Mouse (Mus musculus) neutrophil, adult 83 days (primary cell): Measurements from ENCODE around the gene Shc2. TPM values are rescaled to one million over a fixed set of nuclear protein-coding genes. Genes with fewer than 3 reads are reported as not detected.

Experiments
- total RNA-seq, 2 experiments: library from RNA; stranded (reverse); gene quantifications; one replicate each; pipeline ENCODE4 v1.2.4; 2023

Shc2 gene
- total RNA-seq, result under 1 TPM in 1 of 2 experiments, not detected in 1; 0.18 TPM

GRCm38 (mm10) chr10:79637128-79638110 is at the start of gene Shc2:
TSS of gene Shc2 (minus strand) at chr10:79637918.

GRCm38 (mm10) chr10:79681591-79682245 is 44.0 kb upstream of the Shc2 start, which contains the start of gene Cdc34:
TSS of gene Cdc34 (plus strand) at chr10:79682195.

GRCm38 (mm10) chr10:79668771-79669575 is 31.3 kb upstream of the Shc2 start, which contains the start of gene Tpgs1:
TSS of gene Tpgs1 (plus strand) at chr10:79669369.

GRCm38 (mm10) chr10:79664131-79664665 is 26.5 kb upstream of the Shc2 start, which contains the start of gene Madcam1:
TSS of gene Madcam1 (plus strand) at chr10:79664559.

DNA sequence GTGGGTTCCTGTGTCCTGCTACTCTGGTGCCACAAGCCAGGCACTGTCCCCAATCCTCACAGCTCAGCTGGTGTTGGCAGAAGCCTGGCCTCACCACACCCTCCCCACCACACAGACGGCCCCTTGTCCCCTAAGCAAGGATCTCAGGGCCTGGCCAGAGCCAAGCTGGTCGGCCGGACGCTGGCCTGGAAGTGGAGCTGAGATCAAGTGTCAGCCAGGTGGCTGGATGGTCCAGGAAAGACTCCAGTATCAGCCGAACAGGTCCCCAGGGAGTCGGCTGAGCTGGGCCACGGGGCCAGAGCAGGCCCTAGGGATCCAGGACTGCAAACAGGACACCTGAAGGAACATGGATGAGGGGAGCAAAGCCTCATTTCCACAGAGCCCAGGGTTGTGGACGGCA is 8.0 kb upstream of the Shc2 start, which contains the start of gene Odf3l2:
Odf3l2 (minus strand) TSS at position 28 of the 400 bp plus-strand sequence.

GRCm38 (mm10) chr10:79613578-79614304 is 24.0 kb downstream of the Shc2 start, which contains the start of gene C2cd4c:
TSS of gene C2cd4c (minus strand) at chr10:79614025.

DNA sequence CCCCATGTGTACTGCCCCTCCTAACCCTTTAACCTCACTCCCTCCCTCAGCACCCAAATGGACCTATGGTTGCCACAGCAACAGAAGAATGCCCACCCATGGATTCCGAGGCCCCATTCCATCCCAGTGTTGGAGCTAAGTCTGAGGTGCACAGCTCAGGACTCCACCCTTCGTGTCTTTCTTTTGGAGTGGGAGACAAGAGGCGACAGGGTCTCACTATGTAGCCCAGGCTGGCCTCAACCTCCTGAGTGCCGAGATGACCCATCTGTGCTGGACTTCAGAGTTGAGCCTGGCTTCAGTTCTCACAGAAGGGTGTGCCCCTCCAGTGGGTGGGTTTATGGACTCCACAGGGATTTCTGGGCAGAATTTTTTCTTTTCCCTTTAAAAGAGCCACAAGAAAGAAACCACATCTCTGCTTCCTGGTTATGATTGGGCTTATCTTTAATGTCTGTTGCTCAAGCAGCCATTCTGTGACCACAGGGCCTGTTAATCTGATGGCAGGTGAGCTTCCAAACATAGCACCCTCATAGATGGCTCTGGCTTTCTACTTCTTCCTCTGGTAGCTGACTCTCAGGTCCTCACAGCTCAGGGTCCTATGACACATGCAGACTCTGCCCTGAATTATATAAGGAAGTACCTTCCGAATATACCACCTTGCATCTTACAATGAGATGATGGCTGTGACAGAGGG is 50.5 kb downstream of the Shc2 start, which contains the start of gene Theg:
Theg (minus strand) TSS at position 271 of the 691 bp plus-strand sequence.

Other genes with a start within 250 kb of the Shc2 start
- not detected for gene Vmn2r83, start 169.2 kb downstream of the Shc2 start, total RNA-seq
- 1 to 10 TPM; 3.7 to 5.6 TPM for gene Plpp2, start 104.1 kb downstream of the Shc2 start, total RNA-seq
- 10 to 100 TPM; 10.0 to 10.2 TPM for gene Mier2, start 82.7 kb downstream of the Shc2 start, total RNA-seq
- not detected for gene Theg, start 50.6 kb downstream of the Shc2 start, total RNA-seq
- not detected for gene C2cd4c, start 23.9 kb downstream of the Shc2 start, total RNA-seq
- not detected for gene Odf3l2, start 7.8 kb upstream of the Shc2 start, total RNA-seq
- gene Madcam1, start 26.6 kb upstream of the Shc2 start, total RNA-seq, result not detected
- 10 to 100 TPM; 20.0 to 24.9 TPM for gene Tpgs1, start 31.5 kb upstream of the Shc2 start, total RNA-seq
- gene Cdc34, start 44.3 kb upstream of the Shc2 start, total RNA-seq, result 10 to 100 TPM; 68.4 to 73.0 TPM
- gene Gzmm, start 51.1 kb upstream of the Shc2 start, total RNA-seq, result 1 to 10 TPM; 1.2 to 2.0 TPM
- gene Bsg, start 66.6 kb upstream of the Shc2 start, total RNA-seq, result 100 to 1,000 TPM; 142 to 159 TPM
- gene Hcn2, start 78.7 kb upstream of the Shc2 start, total RNA-seq, result under 1 TPM in 1 of 2 experiments, not detected in 1; 0.31 TPM
- 10 to 100 TPM; 12.2 to 14.2 TPM for gene Polrmt, start 108.7 kb upstream of the Shc2 start, total RNA-seq
- gene Fgf22, start 117.2 kb upstream of the Shc2 start, total RNA-seq, result not detected
- 10 to 100 TPM; 23.5 to 29.1 TPM for gene Rnf126, start 129.0 kb upstream of the Shc2 start, total RNA-seq
- gene Fstl3, start 139.4 kb upstream of the Shc2 start, total RNA-seq, result 1 to 10 TPM; 4.3 to 4.5 TPM
- gene Prss57, start 153.0 kb upstream of the Shc2 start, total RNA-seq, result 10 to 100 TPM; 22.9 to 23.5 TPM
- gene Palm, start 155.7 kb upstream of the Shc2 start, total RNA-seq, result 100 to 1,000 TPM; 118 to 122 TPM
- 1 to 10 TPM in 1 of 2 experiments, under 1 TPM in 1; 0.64 to 1.1 TPM for gene Misp, start 183.1 kb upstream of the Shc2 start, total RNA-seq
- 100 to 1,000 TPM; 255 to 282 TPM for gene Ptbp1, start 216.5 kb upstream of the Shc2 start, total RNA-seq
- 100 to 1,000 TPM; 525 to 560 TPM for gene Prtn3, start 236.6 kb upstream of the Shc2 start, total RNA-seq
- gene Plppr3, start 236.7 kb upstream of the Shc2 start, total RNA-seq, result 10 to 100 TPM; 20.1 to 25.2 TPM
- 100 to 1,000 TPM; 647 to 654 TPM for gene Elane, start 248.3 kb upstream of the Shc2 start, total RNA-seq